21 mouse cellular contexts compared by ENCODE assay signal in genomic region chr16:93215630-93216029, GRCm38 (mm10).
DNase-seq lines count a peak whose midpoint lies in the region; ATAC-seq and TF ChIP-seq lines count a peak whose summit lies in the region.
"Had no signal": no experiment of that assay in that cellular context is flagged by ENCODE, and none has a peak within 500 bp of the region (broad histone marks: within the 10 kb centered on the region; RNA-seq: fewer than 3 reads in every experiment).

No protein-coding gene starts in this region.

- peak; percentile 41 for DNase-seq in G1E (ENCODE audit: low spot score)
- no peak for DNase-seq in cerebellum, adult 9-11 months
- DNase-seq in right cerebral cortex, postnatal 14 days = no peak
- DNase-seq: adrenal gland, adult 8-10 months; adrenal gland, postnatal 36 days; cerebellum, adult 11 months; cerebellum, adult 9-10 months; cerebellum, postnatal 36 days; gastrocnemius, adult 2 months; gastrocnemius, postnatal 25 days; heart, adult 18-20 months; heart, postnatal 10 days; heart, postnatal 4 days had no signal

- WGBS in bone marrow, adult 2 months = 18% methylated on average over 4 of the region's 4 CpGs
- 96% methylated on average over 4 of the region's 4 CpGs for WGBS in forebrain, embryonic 13.5 days

- H3K27ac ChIP-seq in bone marrow, adult 2 months (ENCODE audit: control insufficient read depth, insufficient read depth, low read depth, low read length, poor library complexity) = peak overlapping the region; percentile 56; the same call in 1 of the 2 replicates
- H3K27ac ChIP-seq in forebrain, embryonic 13.5 days = no peak overlapping the region
- H3K27ac ChIP-seq: embryonic facial prominence, embryonic 10.5 days; gastrocnemius, adult 2 months; heart, embryonic 10.5 days; hindbrain, embryonic 13.5 days; hindbrain, postnatal 0 days had no signal

- H3K27me3 ChIP-seq in G1E (ENCODE audit: insufficient read depth, low read length) = peaks cover 5% of the 10 kb centered on the region; the same call in 1 of the 2 replicates
- H3K27me3 ChIP-seq in forebrain, embryonic 13.5 days = no peaks in the 10 kb centered on the region
- H3K27me3 ChIP-seq: hindbrain, embryonic 13.5 days had no signal

- no peak for TF ChIP-seq CTCF in G1E (IDR thresholded peaks at IDR 0.05; ENCODE audit: low read depth, low read length)
- TF ChIP-seq CTCF in bone marrow, adult 2 months (IDR thresholded peaks at IDR 0.05; ENCODE audit: control insufficient read depth, insufficient read depth, low read length) = no peak

- no peak for ATAC-seq in G1E (ENCODE audit: extremely low read depth, insufficient number of reproducible peaks, low FRiP score, poor library complexity, severe bottlenecking)
- ATAC-seq in megakaryocyte, adult 5-6 weeks (ENCODE audit: poor library complexity, severe bottlenecking) = peak; percentile 43
- no peak for ATAC-seq in forebrain, embryonic 13.5 days
- ATAC-seq: forebrain, embryonic 14.5 days; hindbrain, postnatal 0 days had no signal

- H3K9ac ChIP-seq in forebrain, embryonic 13.5 days = no peak overlapping the region
- H3K9ac ChIP-seq: hindbrain, embryonic 13.5 days had no signal

- H3K9me3 ChIP-seq in G1E (replicated peaks) = no peaks in the 10 kb centered on the region
- H3K9me3 ChIP-seq in forebrain, embryonic 13.5 days (replicated peaks) = no peaks in the 10 kb centered on the region
- H3K9me3 ChIP-seq: embryonic facial prominence, embryonic 10.5 days; heart, embryonic 10.5 days; hindbrain, embryonic 13.5 days had no signal

- H3K36me3 ChIP-seq in G1E (replicated peaks) = no peaks in the 10 kb centered on the region
- H3K36me3 ChIP-seq in forebrain, embryonic 13.5 days (ENCODE audit: poor library complexity, severe bottlenecking) = no peaks in the 10 kb centered on the region
- H3K36me3 ChIP-seq: embryonic facial prominence, embryonic 10.5 days; heart, embryonic 10.5 days; hindbrain, embryonic 13.5 days had no signal

- H3K4me2 ChIP-seq in forebrain, embryonic 13.5 days = no peak overlapping the region
- H3K4me2 ChIP-seq: hindbrain, embryonic 13.5 days had no signal

- peaks cover 72% of the 10 kb centered on the region for H3K4me1 ChIP-seq in G1E (ENCODE audit: insufficient read depth, low read depth, low read length)
- peaks cover 13% of the 10 kb centered on the region for H3K4me1 ChIP-seq in bone marrow, adult 2 months (ENCODE audit: control insufficient read depth, insufficient read depth, low read length)
- no peaks in the 10 kb centered on the region for H3K4me1 ChIP-seq in forebrain, embryonic 13.5 days
- H3K4me1 ChIP-seq: heart, embryonic 10.5 days; hindbrain, embryonic 13.5 days had no signal

- no peak overlapping the region for H3K4me3 ChIP-seq in G1E (ENCODE audit: low read depth, low read length)
- no peak overlapping the region for H3K4me3 ChIP-seq in bone marrow, adult 2 months (replicated peaks; ENCODE audit: control insufficient read depth, low read depth, low read length)
- H3K4me3 ChIP-seq in forebrain, embryonic 13.5 days = no peak overlapping the region
- H3K4me3 ChIP-seq: embryonic facial prominence, embryonic 10.5 days; gastrocnemius, adult 2 months; heart, embryonic 10.5 days; hindbrain, embryonic 13.5 days had no signal

- no peak for TF ChIP-seq POLR2A in bone marrow, adult 2 months (IDR thresholded peaks at IDR 0.05; ENCODE audit: borderline replicate concordance, control insufficient read depth, low read depth, low read length)
